Comparison of ENCODE assay signal across 14 mouse cellular contexts in the genomic region with DNA sequence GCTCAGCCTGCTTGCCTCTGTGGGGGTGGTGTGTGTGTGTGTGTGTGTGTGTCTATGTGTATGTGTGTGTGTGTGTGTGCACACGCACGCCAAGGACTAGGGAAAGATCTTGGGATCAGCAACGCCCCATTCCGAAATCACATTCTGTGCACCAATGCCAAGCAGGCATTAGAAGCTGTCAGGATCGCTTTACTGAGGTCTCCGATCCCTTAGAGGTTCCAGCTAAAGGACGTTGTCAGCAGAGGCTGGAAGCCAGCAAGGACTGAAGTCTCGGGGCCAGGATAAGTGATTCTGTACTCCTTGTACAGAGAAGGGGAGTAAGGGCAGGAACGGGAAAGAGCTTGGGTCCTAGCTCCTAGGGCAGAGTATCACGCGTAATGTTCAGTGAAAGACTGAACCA. TPM values are rescaled to one million over a fixed set of nuclear protein-coding genes. Genes with fewer than 3 reads are reported as not detected.
"Had no signal": no experiment of that assay in that cellular context is flagged by ENCODE, and none has a peak within 500 bp of the region (broad histone marks: within the 10 kb centered on the region; RNA-seq: fewer than 3 reads in every experiment).

No protein-coding gene starts in this region.

- ATAC-seq: liver, embryonic 12.5 days had no signal

- H3K4me1 ChIP-seq: midbrain, embryonic 15.5 days had no signal

- H3K9me3 ChIP-seq: limb, embryonic 15.5 days; liver, embryonic 12.5 days; midbrain, embryonic 15.5 days; neural tube, embryonic 12.5 days; stomach, embryonic 15.5 days had no signal

- H3K4me2 ChIP-seq: limb, embryonic 15.5 days; liver, embryonic 12.5 days; lung, embryonic 14.5 days; midbrain, embryonic 11.5 days; midbrain, embryonic 15.5 days; neural tube, embryonic 12.5 days; stomach, embryonic 15.5 days had no signal

- H3K27ac ChIP-seq: kidney, postnatal 0 days; left cerebral cortex, adult 2 months; limb, embryonic 15.5 days; liver, embryonic 12.5 days; macrophage; midbrain, embryonic 15.5 days; neural tube, embryonic 12.5 days; stomach, embryonic 15.5 days had no signal

- H3K9ac ChIP-seq: limb, embryonic 15.5 days; liver, embryonic 12.5 days; lung, embryonic 14.5 days; midbrain, embryonic 15.5 days; stomach, embryonic 15.5 days had no signal

- DNase-seq: kidney, adult 8-10 months; lung, embryonic 14.5 days; lung, postnatal 14 days had no signal

- H3K27me3 ChIP-seq: limb, embryonic 15.5 days; liver, embryonic 12.5 days; megakaryocyte, embryonic 14.5 days; midbrain, embryonic 15.5 days; neural tube, embryonic 12.5 days; stomach, embryonic 15.5 days had no signal

- H3K4me3 ChIP-seq: left cerebral cortex, adult 2 months; limb, embryonic 15.5 days; liver, embryonic 12.5 days; midbrain, embryonic 15.5 days; neural tube, embryonic 12.5 days; stomach, embryonic 15.5 days had no signal

RNA-seq across cellular contexts. Expression of a gene that starts 51.9 kb away (rescaled TPM):
- polyA plus RNA-seq: large intestine, adult 2 months; macrophage had no signal
